In the genomic region with DNA sequence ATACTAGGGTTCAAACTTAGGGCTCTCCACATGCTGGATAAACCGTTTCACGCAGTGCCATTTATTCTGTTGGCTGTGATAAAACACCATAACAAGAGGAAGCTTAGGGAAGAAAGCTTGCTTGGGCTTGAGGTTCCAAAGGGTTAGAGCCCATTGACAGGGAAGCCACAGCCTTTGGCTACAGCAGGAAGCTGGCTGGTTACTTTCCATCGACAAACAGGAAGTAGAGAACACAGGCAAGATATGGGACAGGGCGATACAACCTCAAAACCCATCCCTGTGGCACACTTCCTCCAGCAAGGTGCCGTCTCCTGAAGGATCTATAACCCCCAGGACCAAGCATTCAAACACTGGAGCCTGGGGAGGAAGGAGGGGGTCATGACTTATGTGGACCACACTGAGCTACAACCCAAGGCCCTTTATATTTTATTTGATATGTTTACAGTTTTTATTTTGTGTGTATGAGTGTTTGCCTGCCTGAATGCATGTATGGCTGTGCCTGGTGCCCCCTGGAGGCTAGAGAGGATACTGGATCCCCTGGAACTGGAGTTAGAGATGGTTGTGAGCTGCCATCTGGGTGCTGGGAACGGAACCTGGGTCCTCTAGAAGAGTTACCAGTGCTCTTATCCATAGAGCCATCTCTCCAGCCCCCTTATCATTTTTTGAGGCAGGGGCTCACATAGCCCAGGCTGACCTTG, we compare ENCODE assay signal across 9 mouse cellular contexts. TPM values are rescaled to one million over a fixed set of nuclear protein-coding genes. Genes with fewer than 3 reads are reported as not detected.
DNase-seq lines count a peak whose midpoint lies in the region; ATAC-seq and TF ChIP-seq lines count a peak whose summit lies in the region.
"Had no signal": no experiment of that assay in that cellular context is flagged by ENCODE, and none has a peak within 500 bp of the region (broad histone marks: within the 10 kb centered on the region; RNA-seq: fewer than 3 reads in every experiment).

No protein-coding gene starts in this region.

- no peak overlapping the region for H3K27ac ChIP-seq in stomach, postnatal 0 days (replicated peaks)
- no peak overlapping the region for H3K27ac ChIP-seq in midbrain, embryonic 11.5 days (ENCODE audit: low read depth, low read length)
- H3K27ac ChIP-seq: embryonic facial prominence, embryonic 15.5 days; neural tube, embryonic 13.5 days had no signal

- H3K27me3 ChIP-seq in stomach, postnatal 0 days (ENCODE audit: control insufficient read depth, insufficient read depth, low read length), result no peaks in the 10 kb centered on the region
- H3K27me3 ChIP-seq in midbrain, embryonic 11.5 days (ENCODE audit: control insufficient read depth, insufficient read depth, low read length), result no peaks in the 10 kb centered on the region
- H3K27me3 ChIP-seq: embryonic facial prominence, embryonic 15.5 days; neural tube, embryonic 13.5 days had no signal

- no peak overlapping the region for H3K9ac ChIP-seq in stomach, postnatal 0 days (ENCODE audit: low read length)
- H3K9ac ChIP-seq in midbrain, embryonic 11.5 days (ENCODE audit: low read length), result no peak overlapping the region
- H3K9ac ChIP-seq: embryonic facial prominence, embryonic 15.5 days; neural tube, embryonic 13.5 days had no signal

- 54% methylated on average over 6 of the region's 6 CpGs for WGBS in lung, adult 2 months
- WGBS in stomach, postnatal 0 days, result 76% methylated on average over 6 of the region's 6 CpGs
- WGBS in midbrain, embryonic 11.5 days, result 82% methylated on average over 6 of the region's 6 CpGs

- no peak for TF ChIP-seq EP300 in stomach, postnatal 0 days (optimal IDR thresholded peaks at IDR 0.05)

- H3K36me3 ChIP-seq in stomach, postnatal 0 days (ENCODE audit: control insufficient read depth, insufficient read depth, low read length), result no peaks in the 10 kb centered on the region
- no peaks in the 10 kb centered on the region for H3K36me3 ChIP-seq in midbrain, embryonic 11.5 days (ENCODE audit: control insufficient read depth, insufficient read depth, low read length)
- H3K36me3 ChIP-seq: embryonic facial prominence, embryonic 15.5 days; neural tube, embryonic 13.5 days had no signal

- peak; percentile 24; the same call in 1 of the 2 replicates for TF ChIP-seq CTCF in lung, adult 2 months (IDR thresholded peaks at IDR 0.05; ENCODE audit: insufficient read depth, low read length)
- TF ChIP-seq CTCF in stomach, postnatal 0 days (IDR thresholded peaks at IDR 0.05; ENCODE audit: low read depth), result peak; percentile 55

- peak; percentile 71 for ATAC-seq in common myeloid progenitor, adult 5-6 weeks (replicated peaks; ENCODE audit: low read depth, poor library complexity, severe bottlenecking)
- ATAC-seq in stomach, postnatal 0 days (ENCODE audit: low FRiP score, low TSS enrichment), result no peak
- no peak for ATAC-seq in midbrain, embryonic 11.5 days (ENCODE audit: low FRiP score)

- H3K4me2 ChIP-seq in stomach, postnatal 0 days (replicated peaks; ENCODE audit: low read depth), result no peak overlapping the region
- no peak overlapping the region for H3K4me2 ChIP-seq in midbrain, embryonic 11.5 days
- H3K4me2 ChIP-seq: embryonic facial prominence, embryonic 15.5 days; neural tube, embryonic 13.5 days had no signal

- no peaks in the 10 kb centered on the region for H3K9me3 ChIP-seq in stomach, postnatal 0 days (ENCODE audit: control insufficient read depth, low read length)
- no peaks in the 10 kb centered on the region for H3K9me3 ChIP-seq in midbrain, embryonic 11.5 days (ENCODE audit: control insufficient read depth, low read length)
- H3K9me3 ChIP-seq: embryonic facial prominence, embryonic 15.5 days; neural tube, embryonic 13.5 days had no signal

- H3K4me1 ChIP-seq in lung, adult 2 months (ENCODE audit: control insufficient read depth, insufficient read depth, low read length), result no peaks in the 10 kb centered on the region
- H3K4me1 ChIP-seq in stomach, postnatal 0 days (replicated peaks; ENCODE audit: control insufficient read depth, insufficient read depth), result no peaks in the 10 kb centered on the region
- H3K4me1 ChIP-seq in midbrain, embryonic 11.5 days (ENCODE audit: control insufficient read depth, insufficient read depth, low read length), result no peaks in the 10 kb centered on the region
- H3K4me1 ChIP-seq: embryonic facial prominence, embryonic 15.5 days; neural tube, embryonic 13.5 days had no signal

- no peak for DNase-seq in lung, adult 2 months
- DNase-seq in lung, postnatal 14 days, result no peak
- peak; percentile 46 for DNase-seq in ES-CJ7 (ENCODE audit: low read depth, low spot score)
- no peak for DNase-seq in stomach, postnatal 0 days (ENCODE audit: low spot score)
- no peak for DNase-seq in layer of hippocampus, adult 9-10 months (ENCODE audit: low spot score)
- no peak for DNase-seq in midbrain, embryonic 11.5 days (ENCODE audit: low spot score, missing footprints)

- no peak for TF ChIP-seq POLR2A in lung, adult 2 months (IDR thresholded peaks at IDR 0.05; ENCODE audit: borderline replicate concordance, extremely low read depth, low read depth, low read length)

- H3K4me3 ChIP-seq in lung, adult 2 months (replicated peaks; ENCODE audit: extremely low read depth, low read depth, low read length), result no peak overlapping the region
- H3K4me3 ChIP-seq in stomach, postnatal 0 days (ENCODE audit: low read depth, low read length), result no peak overlapping the region
- H3K4me3 ChIP-seq in midbrain, embryonic 11.5 days (ENCODE audit: low read depth, low read length), result no peak overlapping the region
- H3K4me3 ChIP-seq: embryonic facial prominence, embryonic 15.5 days; neural tube, embryonic 13.5 days had no signal

RNA-seq across cellular contexts. Expression of gene H2-DMb1, which starts 12.3 kb away (rescaled TPM):
- 146 and 187 TPM in 2 replicates for polyA plus RNA-seq in lung, adult 2 months (2012; rRNA removed)
- 31.9 and 35.1 TPM in 2 replicates for total RNA-seq in common myeloid progenitor, adult 5-6 weeks (2017)
- polyA plus RNA-seq in stomach, postnatal 0 days (2015; fragmentation: Nextera tagmentation; extraction: Ambion mirVana), result 2.1 and 2.6 TPM in 2 replicates
- 0.25 and 0.38 TPM in 2 replicates for polyA plus RNA-seq in midbrain, embryonic 11.5 days (2014; fragmentation: Nextera tagmentation; extraction: Ambion mirVana)
- polyA plus RNA-seq: neural tube, embryonic 13.5 days had no signal

RNA-seq across cellular contexts. Expression of gene H2-DMb2, which starts 22.1 kb away (rescaled TPM):
- 33.3 and 38.9 TPM in 2 replicates for polyA plus RNA-seq in lung, adult 2 months (2012; rRNA removed)
- total RNA-seq in common myeloid progenitor, adult 5-6 weeks (2017), result 3.3 and 5.5 TPM in 2 replicates
- 0.45 and 0.53 TPM in 2 replicates for polyA plus RNA-seq in stomach, postnatal 0 days (2015; fragmentation: Nextera tagmentation; extraction: Ambion mirVana)
- polyA plus RNA-seq in midbrain, embryonic 11.5 days (2014; fragmentation: Nextera tagmentation; extraction: Ambion mirVana), result not detected in 2 replicates
- polyA plus RNA-seq: neural tube, embryonic 13.5 days had no signal

RNA-seq across cellular contexts. Expression of gene Tap1, which starts 22.2 kb away (rescaled TPM):
- polyA plus RNA-seq in lung, adult 2 months (2012; rRNA removed), result 45.1 and 46.3 TPM in 2 replicates
- total RNA-seq in common myeloid progenitor, adult 5-6 weeks (2017), result 77.8 and 120 TPM in 2 replicates
- 7.0 and 8.3 TPM in 2 replicates for polyA plus RNA-seq in stomach, postnatal 0 days (2015; fragmentation: Nextera tagmentation; extraction: Ambion mirVana)
- 0.77 and 1.7 TPM in 2 replicates for polyA plus RNA-seq in midbrain, embryonic 11.5 days (2014; fragmentation: Nextera tagmentation; extraction: Ambion mirVana)

RNA-seq across cellular contexts. Expression of gene Psmb9, which starts 22.4 kb away (rescaled TPM):
- 83.8 and 99.1 TPM in 2 replicates for polyA plus RNA-seq in lung, adult 2 months (2012; rRNA removed)
- total RNA-seq in common myeloid progenitor, adult 5-6 weeks (2017), result 75.3 and 119 TPM in 2 replicates
- 11.9 and 12.8 TPM in 2 replicates for polyA plus RNA-seq in stomach, postnatal 0 days (2015; fragmentation: Nextera tagmentation; extraction: Ambion mirVana)
- polyA plus RNA-seq in midbrain, embryonic 11.5 days (2014; fragmentation: Nextera tagmentation; extraction: Ambion mirVana), result 1.0 and 1.3 TPM in 2 replicates

RNA-seq across cellular contexts. Expression of gene Psmb8, which starts 32.3 kb away (rescaled TPM):
- polyA plus RNA-seq in lung, adult 2 months (2012; rRNA removed), result 112 and 130 TPM in 2 replicates
- total RNA-seq in common myeloid progenitor, adult 5-6 weeks (2017), result 480 and 499 TPM in 2 replicates
- 15.5 and 16.2 TPM in 2 replicates for polyA plus RNA-seq in stomach, postnatal 0 days (2015; fragmentation: Nextera tagmentation; extraction: Ambion mirVana)
- 1.8 and 2.1 TPM in 2 replicates for polyA plus RNA-seq in midbrain, embryonic 11.5 days (2014; fragmentation: Nextera tagmentation; extraction: Ambion mirVana)

Comparison
In these comparisons a context has a peak if more than half of its experiments do, and no peak if none do; other contexts are left out.
1. RNA of gene H2-DMb1, which starts 12.3 kb away (polyA plus RNA-seq): 146 to 187 TPM in lung, adult 2 months; 2.1 to 2.6 TPM in stomach, postnatal 0 days and 0.25 to 0.38 TPM in midbrain, embryonic 11.5 days; every median in the first group is over 10 times any median in the second.
2. RNA of gene H2-DMb2, which starts 22.1 kb away (polyA plus RNA-seq): 33.3 to 38.9 TPM in lung, adult 2 months; 0.45 to 0.53 TPM in stomach, postnatal 0 days and not detected in midbrain, embryonic 11.5 days; every median in the first group is over 10 times any median in the second.